Mouse (Mus musculus) myocyte (in vitro differentiated cells): Measurements from ENCODE around the gene Srsf7. TPM values are rescaled to one million over a fixed set of nuclear protein-coding genes. Genes with fewer than 3 reads are reported as not detected.
"Not testable (repeated sequence)": the region's sequence is repeated elsewhere in the genome, so short reads cannot be mapped to it uniquely, and the experiment has no call there.

Source experiments
- H3K27me3 ChIP-seq: one replicate; pipeline ENCODE4 v1.6.1; 2011; ENCODE audit not compliant: control insufficient read depth, insufficient read depth, insufficient read length
- H3K36me3 ChIP-seq: one replicate; pipeline ENCODE4 v1.6.1; 2011; ENCODE audit not compliant: control insufficient read depth, insufficient read depth
- H3K4me2 ChIP-seq: one replicate; pipeline ENCODE4 v1.6.1; 2011; ENCODE audit warnings: low read depth, control low read depth
- H3K4me3 ChIP-seq: one replicate; pipeline ENCODE4 v1.5.1; 2011; ENCODE audit warnings: mild to moderate bottlenecking, control low read depth, moderate library complexity
- H3K79me2 ChIP-seq: one replicate; pipeline ENCODE4 v1.6.1; 2011; ENCODE audit not compliant: control insufficient read depth, insufficient read depth
- H3ac ChIP-seq: one replicate; pipeline ENCODE4 v1.6.1; 2011; ENCODE audit not compliant: control insufficient read depth, insufficient read length
- CEBPB ChIP-seq: IDR thresholded peaks from 2 replicates; pipeline ENCODE4 v1.6.1; 2011; ENCODE audit warnings: mild to moderate bottlenecking, moderate library complexity; ENCODE audit not compliant: poor library complexity, insufficient read depth, severe bottlenecking
- E2F4 ChIP-seq: IDR thresholded peaks from one replicate; pipeline ENCODE4 v1.6.1; 2011; ENCODE audit warnings: mild to moderate bottlenecking, control low read depth, moderate library complexity; ENCODE audit not compliant: insufficient read depth
- MAX ChIP-seq: IDR thresholded peaks from one replicate; pipeline ENCODE4 v1.6.1; 2011; ENCODE audit warnings: low read depth, mild to moderate bottlenecking, control low read depth
- MYOD1 ChIP-seq, 3 experiments: IDR thresholded peaks; one replicate each; pipeline ENCODE4 v1.6.1; 2011; ENCODE audit warnings: control low read depth in 2 of 3, low read depth in 2 of 3, mild to moderate bottlenecking in 2 of 3, moderate library complexity in 1 of 3; ENCODE audit not compliant: insufficient read length in 2 of 3, control insufficient read depth in 1 of 3
- MYOG ChIP-seq, 3 experiments: IDR thresholded peaks; one replicate each; pipeline ENCODE4 v1.6.1; 2011; ENCODE audit warnings: control low read depth in 2 of 3, low read depth in 2 of 3, mild to moderate bottlenecking in 2 of 3; ENCODE audit not compliant: insufficient read length in 2 of 3, control insufficient read depth in 1 of 3, insufficient read depth in 1 of 3
- POLR2A ChIP-seq: IDR thresholded peaks from one replicate; pipeline ENCODE4 v1.6.1; 2011; ENCODE audit warnings: low read depth, mild to moderate bottlenecking, control low read depth, moderate library complexity; ENCODE audit not compliant: insufficient read length
- POLR2AphosphoS2 ChIP-seq: IDR thresholded peaks from one replicate; pipeline ENCODE4 v1.6.1; 2011; ENCODE audit warnings: low read depth, control low read depth; ENCODE audit not compliant: insufficient read length
- REST ChIP-seq: IDR thresholded peaks from one replicate; pipeline ENCODE4 v1.6.1; 2011; ENCODE audit warnings: mild to moderate bottlenecking, control low read depth, moderate library complexity; ENCODE audit not compliant: insufficient read depth, insufficient read length
- SRF ChIP-seq: IDR thresholded peaks from one replicate; pipeline ENCODE4 v1.6.1; 2011; ENCODE audit warnings: low read depth; ENCODE audit not compliant: control insufficient read depth, insufficient read length
- TCF12 ChIP-seq: IDR thresholded peaks from one replicate; pipeline ENCODE4 v1.6.1; 2011; ENCODE audit warnings: mild to moderate bottlenecking, control low read depth; ENCODE audit not compliant: poor library complexity, insufficient read depth, severe bottlenecking
- TCF3 ChIP-seq: IDR thresholded peaks from one replicate; pipeline ENCODE4 v1.6.1; 2011; ENCODE audit warnings: low read depth, control low read depth; ENCODE audit not compliant: insufficient read length
- USF1 ChIP-seq: IDR thresholded peaks from one replicate; pipeline ENCODE4 v1.6.1; 2011; ENCODE audit warnings: low read depth, mild to moderate bottlenecking, control low read depth, moderate library complexity
- polyA plus RNA-seq: library from polyadenylated mRNA; unstranded; fragments of >200 nt; fragmentation: generic; extraction: Trizol; gene quantifications from one replicate; pipeline ENCODE4 v1.2.1, GENCODE M21; 2012; ENCODE audit warnings: missing spikeins

The Srsf7 gene
- polyA plus RNA-seq, 1 experiment: 72.0 TPM

GRCm38 (mm10) chr17:80179959-80180358 lies 27.1 kb downstream of the Srsf7 start:
- no peak overlapping the region for H3K4me2 ChIP-seq
- H3K27me3 ChIP-seq: no peaks in the 10 kb centered on the region
- no peaks in the 10 kb centered on the region for H3K36me3 ChIP-seq
- no peak overlapping the region for H3ac ChIP-seq
- H3K79me2 ChIP-seq: no peaks in the 10 kb centered on the region
- H3K4me3 ChIP-seq: no peak overlapping the region
- no peak for TF ChIP-seq MYOG (IDR thresholded peaks at IDR 0.05; ENCODE audit: control insufficient read depth in 1 of 3, insufficient read depth in 1 of 3, insufficient read length in 2 of 3, low read depth in 2 of 3)
- no peak for TF ChIP-seq CEBPB
- no peak for TF ChIP-seq E2F4
- TF ChIP-seq SRF: no peak
- no peak for TF ChIP-seq POLR2AphosphoS2
- no peak for TF ChIP-seq TCF12
- TF ChIP-seq TCF3: no peak
- TF ChIP-seq MYOD1 (IDR thresholded peaks at IDR 0.05; ENCODE audit: control insufficient read depth in 1 of 3, insufficient read length in 2 of 3, low read depth in 2 of 3): peak in 1 of 3 experiments; percentile 39
- peak; percentile 44 for TF ChIP-seq USF1
- no peak for TF ChIP-seq REST
- peak; percentile 62 for TF ChIP-seq MAX
- TF ChIP-seq POLR2A: no peak

DNA sequence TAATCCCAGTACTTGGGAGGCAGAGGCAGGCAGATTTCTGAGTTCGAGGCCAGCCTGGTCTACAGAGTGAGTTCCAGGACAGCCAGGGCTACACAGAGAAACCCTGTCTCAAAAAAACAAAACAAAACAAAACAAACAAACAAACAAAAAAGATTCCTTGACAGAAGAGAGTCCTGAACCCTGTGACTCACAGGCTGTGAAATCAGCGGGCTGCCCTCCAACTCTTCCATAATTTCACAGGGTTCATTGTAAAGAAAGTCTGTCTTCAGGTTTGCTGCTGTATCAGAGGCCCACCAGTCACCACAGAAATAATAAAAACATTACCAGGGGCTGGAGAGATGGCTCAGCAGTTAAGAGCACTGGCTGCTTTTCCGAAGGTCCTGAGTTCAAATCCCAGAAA lies 28.3 kb downstream of the Srsf7 start:
- not testable (repeated sequence) for H3ac ChIP-seq, H3K79me2 ChIP-seq, H3K4me2 ChIP-seq, H3K4me3 ChIP-seq, H3K36me3 ChIP-seq, H3K27me3 ChIP-seq

DNA sequence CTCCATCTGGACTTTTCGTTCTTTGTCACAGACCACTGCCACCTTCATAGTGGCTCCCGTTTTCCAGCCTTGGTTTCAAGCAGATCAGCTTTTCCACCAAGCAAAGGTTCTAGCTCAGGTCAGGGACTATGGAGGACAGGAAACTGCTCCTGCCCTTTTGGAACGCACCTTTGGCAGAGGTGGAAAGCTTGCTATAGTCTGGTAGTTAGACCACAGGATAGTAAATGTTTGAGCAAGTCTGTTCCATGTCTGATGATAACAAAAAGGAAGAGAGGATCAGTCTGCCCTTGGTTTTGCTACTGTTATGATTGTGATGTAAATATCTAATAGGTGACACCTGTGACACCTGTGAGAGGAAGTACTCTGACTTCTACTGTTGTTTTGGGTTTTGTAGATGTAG lies 31.1 kb downstream of the Srsf7 start:
- Histone ChIP-seq H3K79me2 (no peaks in the 10 kb centered on the region), H3K27me3 (no peaks in the 10 kb centered on the region), H3K36me3 (no peaks in the 10 kb centered on the region), H3K4me2 (no peak overlapping the region), H3ac (no peak overlapping the region), H3K4me3 (no peak overlapping the region)
- TF ChIP-seq POLR2AphosphoS2 (no peak), TCF12 (no peak), SRF (no peak), E2F4 (no peak), MAX (no peak), MYOD1 (IDR thresholded peaks at IDR 0.05; ENCODE audit: control insufficient read depth in 1 of 3, insufficient read length in 2 of 3, low read depth in 2 of 3) (no peak), TCF3 (no peak), USF1 (no peak), CEBPB (no peak), REST (no peak), POLR2A (no peak), MYOG (IDR thresholded peaks at IDR 0.05; ENCODE audit: control insufficient read depth in 1 of 3, insufficient read depth in 1 of 3, insufficient read length in 2 of 3, low read depth in 2 of 3) (no peak)

DNA sequence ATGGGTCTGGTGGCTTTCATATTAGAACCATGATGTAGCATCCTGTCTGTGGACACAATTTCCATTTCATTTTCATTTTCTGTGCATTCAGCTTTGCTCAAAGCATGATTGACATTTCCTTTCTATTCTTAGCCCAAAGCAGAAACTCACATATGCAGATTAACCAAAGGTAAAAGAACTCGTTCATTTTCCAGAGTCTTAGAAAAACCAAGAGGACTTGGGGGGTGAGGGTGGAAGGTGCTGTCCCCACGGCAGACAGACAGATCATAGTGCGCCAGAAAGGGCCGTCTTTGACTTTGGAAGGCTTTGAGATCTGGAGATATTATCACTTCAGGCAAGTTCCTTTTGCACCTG lies 31.7 kb downstream of the Srsf7 start:
- Histone ChIP-seq H3K27me3 (no peaks in the 10 kb centered on the region), H3K4me3 (no peak overlapping the region), H3K79me2 (no peaks in the 10 kb centered on the region), H3K4me2 (no peak overlapping the region), H3K36me3 (no peaks in the 10 kb centered on the region), H3ac (no peak overlapping the region)
- TF ChIP-seq MYOG (IDR thresholded peaks at IDR 0.05; ENCODE audit: control insufficient read depth in 1 of 3, insufficient read depth in 1 of 3, insufficient read length in 2 of 3, low read depth in 2 of 3) (no peak), MAX (no peak), TCF12 (no peak), TCF3 (no peak), CEBPB (no peak), POLR2A (no peak), MYOD1 (IDR thresholded peaks at IDR 0.05; ENCODE audit: control insufficient read depth in 1 of 3, insufficient read length in 2 of 3, low read depth in 2 of 3) (no peak), E2F4 (no peak)

DNA sequence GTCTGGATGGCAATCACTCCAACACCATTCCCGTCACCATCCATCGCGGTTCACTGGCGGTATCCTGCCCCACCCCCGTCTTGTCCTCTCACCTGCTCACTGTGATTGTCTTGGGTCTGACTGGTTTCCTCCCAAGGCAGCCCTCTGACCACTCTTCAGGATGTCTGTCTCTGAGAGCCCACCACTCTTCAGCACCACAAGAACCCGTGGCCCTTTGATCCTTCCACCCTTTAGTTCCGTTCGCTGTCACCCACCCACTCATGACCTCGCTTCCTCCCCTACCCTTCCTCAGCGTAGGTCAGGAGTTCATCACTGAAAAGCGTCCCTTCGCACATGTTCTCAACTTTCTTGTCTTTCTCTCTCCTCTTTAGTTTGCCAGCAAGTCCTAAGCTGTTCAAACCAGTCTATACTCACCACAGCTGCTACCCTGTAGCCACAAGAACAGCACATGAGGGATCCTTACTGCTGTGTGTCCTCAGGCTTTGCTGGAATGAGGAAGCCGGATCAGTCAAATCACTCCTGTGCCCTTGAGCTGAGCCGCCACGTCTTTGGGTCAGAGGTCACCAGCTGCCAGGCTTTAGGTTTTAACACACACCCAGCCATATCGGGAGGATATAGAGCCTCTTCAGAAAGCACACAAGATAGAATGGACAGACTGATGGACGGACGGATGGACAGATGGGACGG lies 32.3 kb downstream of the Srsf7 start:
- Histone ChIP-seq H3ac (no peak overlapping the region), H3K4me2 (no peak overlapping the region), H3K79me2 (no peaks in the 10 kb centered on the region), H3K36me3 (no peaks in the 10 kb centered on the region), H3K4me3 (no peak overlapping the region), H3K27me3 (no peaks in the 10 kb centered on the region)
- TF ChIP-seq MAX: no peak
- TF ChIP-seq MYOD1 (IDR thresholded peaks at IDR 0.05; ENCODE audit: control insufficient read depth in 1 of 3, insufficient read length in 2 of 3, low read depth in 2 of 3): no peak
- TF ChIP-seq SRF: no peak
- TF ChIP-seq POLR2AphosphoS2: no peak
- no peak for TF ChIP-seq POLR2A
- no peak for TF ChIP-seq TCF3
- no peak for TF ChIP-seq USF1
- no peak for TF ChIP-seq CEBPB
- TF ChIP-seq MYOG (IDR thresholded peaks at IDR 0.05; ENCODE audit: control insufficient read depth in 1 of 3, insufficient read depth in 1 of 3, insufficient read length in 2 of 3, low read depth in 2 of 3): no peak
- TF ChIP-seq E2F4: no peak
- no peak for TF ChIP-seq REST
- TF ChIP-seq TCF12: no peak
